Mouse (Mus musculus) intestine, embryonic 15.5 days (tissue): ENCODE measurements around the gene Mast2. TPM values are rescaled to one million over a fixed set of nuclear protein-coding genes. Genes with fewer than 3 reads are reported as not detected.

Source experiments
- ATAC-seq: fragments of 200-750 bp; cut with Nextera tagmentation; 2 replicates; pipeline ENCODE4 v1.8.0; 2017; ENCODE audit warnings: moderate TSS enrichment, moderate library complexity
- H3K27ac ChIP-seq: fragments of 300-500 bp; sonication (generic); 2 replicates; pipeline ENCODE4 v1.5.1; 2015; ENCODE audit warnings: mild to moderate bottlenecking, inconsistent platforms
- H3K27me3 ChIP-seq: fragments of 300-500 bp; sonication (generic); replicated peaks from 2 replicates; pipeline ENCODE4 v1.6.1; 2015; ENCODE audit warnings: inconsistent platforms
- H3K36me3 ChIP-seq: fragments of 300-500 bp; sonication (generic); 2 replicates; pipeline ENCODE4 v1.6.1; 2015; ENCODE audit warnings: inconsistent platforms
- H3K4me1 ChIP-seq: fragments of 300-500 bp; sonication (generic); replicated peaks from 2 replicates; pipeline ENCODE4 v1.6.1; 2015; ENCODE audit warnings: inconsistent platforms
- H3K4me2 ChIP-seq: fragments of 300-500 bp; sonication (generic); replicated peaks from 2 replicates; pipeline ENCODE4 v1.6.1; 2015; ENCODE audit warnings: mild to moderate bottlenecking, inconsistent platforms
- H3K4me3 ChIP-seq: fragments of 300-500 bp; sonication (generic); replicated peaks from 2 replicates; pipeline ENCODE4 v1.5.1; 2015; ENCODE audit warnings: inconsistent platforms
- H3K9ac ChIP-seq: fragments of 300-500 bp; sonication (generic); 2 replicates; pipeline ENCODE4 v1.6.1; 2015; ENCODE audit warnings: inconsistent platforms
- H3K9me3 ChIP-seq: fragments of 300-500 bp; sonication (generic); 2 replicates; pipeline ENCODE4 v1.6.1; 2016; ENCODE audit warnings: inconsistent platforms
- WGBS: fragments of 180-500 bp; shearing (Covaris S2); methylation state at CpG from one replicate; pipeline ENCODE4 v1.1.7; 2015; 5-methylcytosine and 5-hydroxymethylcytosine counted together
- polyA plus RNA-seq: library from polyadenylated mRNA; unstranded; fragments of >200 nt; fragmentation: Nextera tagmentation; extraction: Ambion mirVana; gene quantifications from 2 replicates; pipeline ENCODE4 v1.2.1, GENCODE M21; 2015

Gene Mast2
- polyA plus RNA-seq, 1 experiment from 2014 or later, result 13.5 TPM

GRCm38 (mm10) chr4:116405276-116405954 lies 58.6 kb downstream of the Mast2 start:
- no peak for ATAC-seq
- H3K4me1 ChIP-seq, result no peaks in the 10 kb centered on the region
- no peak overlapping the region for H3K4me3 ChIP-seq
- no peak overlapping the region for H3K27ac ChIP-seq
- 45% methylated on average over 7 of the region's 7 CpGs for WGBS
- no peaks in the 10 kb centered on the region for H3K27me3 ChIP-seq
- H3K9me3 ChIP-seq, result no peaks in the 10 kb centered on the region
- no peaks in the 10 kb centered on the region for H3K36me3 ChIP-seq
- peak overlapping the region; percentile 34; the same call in 1 of the 2 replicates for H3K4me2 ChIP-seq
- H3K9ac ChIP-seq, result no peak overlapping the region

DNA sequence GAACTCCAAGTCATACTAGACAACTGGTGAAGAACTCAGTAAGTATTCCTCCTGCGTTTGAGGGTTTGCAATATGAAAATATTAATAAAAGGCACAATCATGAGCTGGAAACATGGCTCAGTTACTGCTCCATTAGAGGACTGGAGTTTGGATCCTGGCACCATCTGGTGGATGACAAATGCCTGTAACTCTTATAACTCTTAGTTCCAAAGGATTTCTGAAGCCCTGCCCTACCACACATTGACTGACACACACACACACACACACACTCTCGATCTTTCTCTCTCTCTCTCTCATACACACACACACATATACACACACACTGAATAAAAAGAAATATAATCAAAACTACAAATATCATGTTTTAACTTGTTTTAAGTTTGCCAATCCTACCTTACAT lies 60.1 kb downstream of the Mast2 start:
- ATAC-seq, result no peak
- 72% methylated on average over 2 of the region's 2 CpGs for WGBS

DNA sequence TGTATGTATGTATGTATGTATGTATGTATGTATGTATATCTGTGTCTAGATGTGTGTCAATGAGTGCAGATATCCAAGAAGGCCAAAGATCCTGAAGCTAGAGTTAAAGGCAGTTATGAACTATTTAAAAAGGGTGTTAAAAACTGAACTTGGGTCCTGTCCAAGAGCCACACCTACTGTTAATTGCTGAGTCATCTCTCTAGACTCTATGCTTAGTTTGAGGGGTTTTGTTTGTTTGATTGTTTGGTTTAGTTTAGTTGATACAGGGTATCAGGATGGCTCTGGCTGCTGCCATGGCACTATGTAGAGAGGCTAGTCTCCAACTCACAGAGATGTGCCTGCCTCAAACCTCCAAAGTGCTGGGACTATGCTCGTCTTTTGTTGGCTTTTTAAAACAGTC lies 61.3 kb downstream of the Mast2 start:
- no peak overlapping the region for H3K4me2 ChIP-seq
- WGBS, result 94% methylated on average over 1 of the region's 1 CpGs
- no peaks in the 10 kb centered on the region for H3K36me3 ChIP-seq
- H3K9me3 ChIP-seq, result no peaks in the 10 kb centered on the region
- H3K9ac ChIP-seq, result no peak overlapping the region
- H3K4me1 ChIP-seq, result no peaks in the 10 kb centered on the region
- H3K4me3 ChIP-seq, result no peak overlapping the region
- ATAC-seq, result no peak
- H3K27me3 ChIP-seq, result no peaks in the 10 kb centered on the region
- no peak overlapping the region for H3K27ac ChIP-seq

More for the DNA sequence above, 60.1 kb downstream of the Mast2 start:
- no peak overlapping the region for H3K4me2 ChIP-seq
- no peaks in the 10 kb centered on the region for H3K4me1 ChIP-seq
- no peak overlapping the region for H3K4me3 ChIP-seq
- H3K9ac ChIP-seq, result no peak overlapping the region
- H3K27me3 ChIP-seq, result no peaks in the 10 kb centered on the region
- no peak overlapping the region for H3K27ac ChIP-seq
- H3K36me3 ChIP-seq, result no peaks in the 10 kb centered on the region
- no peaks in the 10 kb centered on the region for H3K9me3 ChIP-seq

GRCm38 (mm10) chr4:116398051-116398450 lies 65.9 kb downstream of the Mast2 start:
- Histone ChIP-seq H3K9ac (no peak overlapping the region), H3K4me1 (no peaks in the 10 kb centered on the region), H3K9me3 (no peaks in the 10 kb centered on the region), H3K36me3 (no peaks in the 10 kb centered on the region), H3K27ac (no peak overlapping the region), H3K27me3 (no peaks in the 10 kb centered on the region), H3K4me3 (no peak overlapping the region), H3K4me2 (no peak overlapping the region)
- WGBS, result 33% methylated on average over 1 of the region's 1 CpGs
- no peak for ATAC-seq

DNA sequence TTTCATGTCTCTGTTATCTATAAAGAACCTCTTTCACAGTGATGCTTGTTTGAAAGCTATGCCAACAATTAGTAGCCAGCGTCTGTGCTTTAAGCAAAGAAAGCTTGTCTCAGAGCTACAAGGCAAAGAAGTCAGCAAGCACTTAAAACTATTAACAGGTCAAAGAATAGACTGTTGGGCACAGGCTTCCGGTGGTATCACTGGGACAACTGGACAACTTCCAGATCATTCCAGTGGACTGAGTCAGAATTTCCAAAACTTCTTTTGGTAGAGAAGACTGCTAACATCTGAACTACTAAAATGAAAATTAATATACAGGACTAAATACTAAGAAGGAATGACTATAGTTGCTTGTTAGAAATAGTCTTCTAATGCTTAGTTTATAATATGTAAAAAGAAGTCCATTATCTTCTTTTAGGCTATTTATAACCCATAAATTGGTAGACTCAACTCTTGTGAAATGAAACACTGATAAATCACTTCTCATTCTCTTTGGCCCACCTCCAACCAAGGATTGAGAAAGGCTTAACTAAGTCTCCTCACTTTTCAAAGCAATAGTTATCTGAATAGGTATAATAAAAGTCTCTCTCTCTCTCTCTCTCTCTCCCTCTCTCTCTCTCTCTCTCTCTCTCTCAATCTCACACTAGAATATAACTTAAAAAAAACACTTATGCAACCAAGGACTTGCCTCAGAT lies 85.9 kb downstream of the Mast2 start:
- ATAC-seq, result peak; percentile 25; the same call in 1 of the 2 replicates
- Histone ChIP-seq H3K27ac (no peak overlapping the region), H3K4me1 (no peaks in the 10 kb centered on the region), H3K9me3 (no peaks in the 10 kb centered on the region), H3K36me3 (no peaks in the 10 kb centered on the region), H3K9ac (no peak overlapping the region), H3K4me2 (no peak overlapping the region), H3K4me3 (no peak overlapping the region), H3K27me3 (no peaks in the 10 kb centered on the region)
- WGBS, result 50% methylated on average over 2 of the region's 2 CpGs

GRCm38 (mm10) chr4:116371676-116372075 lies 92.3 kb downstream of the Mast2 start:
- no peak overlapping the region for H3K9ac ChIP-seq
- no peaks in the 10 kb centered on the region for H3K27me3 ChIP-seq
- H3K27ac ChIP-seq, result no peak overlapping the region
- no peak overlapping the region for H3K4me3 ChIP-seq
- no peak for ATAC-seq
- H3K4me1 ChIP-seq, result no peaks in the 10 kb centered on the region
- no peaks in the 10 kb centered on the region for H3K36me3 ChIP-seq
- 61% methylated on average over 1 of the region's 1 CpGs for WGBS
- no peaks in the 10 kb centered on the region for H3K9me3 ChIP-seq
- H3K4me2 ChIP-seq, result no peak overlapping the region

- no peak overlapping the region for H3K9ac ChIP-seq
- ATAC-seq, result no peak
- no peaks in the 10 kb centered on the region for H3K4me1 ChIP-seq
- no peaks in the 10 kb centered on the region for H3K27me3 ChIP-seq
- H3K4me3 ChIP-seq, result no peak overlapping the region
- H3K9me3 ChIP-seq, result no peaks in the 10 kb centered on the region
- H3K4me2 ChIP-seq, result no peak overlapping the region
- 100% methylated on average over 1 of the region's 1 CpGs for WGBS
- H3K27ac ChIP-seq, result no peak overlapping the region
- no peaks in the 10 kb centered on the region for H3K36me3 ChIP-seq
Observed at GRCm38 (mm10) chr4:116358099-116358498, 105.9 kb downstream of the Mast2 start.

GRCm38 (mm10) chr4:116352919-116353318 lies 111.1 kb downstream of the Mast2 start:
- H3K36me3 ChIP-seq, result no peaks in the 10 kb centered on the region
- ATAC-seq, result no peak
- 93% methylated on average over 3 of the region's 3 CpGs for WGBS

DNA sequence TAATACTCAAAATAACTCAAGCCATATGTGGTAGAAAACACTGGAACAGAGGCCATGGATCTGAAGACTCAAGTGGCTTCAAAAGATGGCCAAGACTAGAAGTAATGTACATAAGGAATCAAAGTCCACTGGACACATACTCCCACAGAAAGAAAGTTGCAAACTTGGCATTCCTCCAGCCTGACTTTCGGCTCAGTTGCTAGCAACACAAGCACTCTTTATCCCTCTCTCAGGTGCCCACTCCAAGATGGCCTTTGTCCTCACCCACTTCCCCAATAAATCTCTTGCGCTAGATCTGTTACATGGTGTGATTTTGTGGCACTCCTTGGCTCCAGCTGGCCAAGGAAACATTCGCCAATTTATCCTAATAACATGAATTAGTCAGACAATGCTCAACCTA lies 111.5 kb downstream of the Mast2 start:
- 0 out of 2 replicates have a peak, but pooled peaks cover 4% of the 10 kb centered on the region for H3K4me1 ChIP-seq

More at GRCm38 (mm10) chr4:116352919-116353318, 111.1 kb downstream of the Mast2 start:
- no peaks in the 10 kb centered on the region for H3K9me3 ChIP-seq
- H3K4me2 ChIP-seq, result no peak overlapping the region
- 0 out of 2 replicates have a peak, but pooled peaks cover 4% of the 10 kb centered on the region for H3K4me1 ChIP-seq
- no peak overlapping the region for H3K4me3 ChIP-seq
- no peaks in the 10 kb centered on the region for H3K27me3 ChIP-seq
- no peak overlapping the region for H3K27ac ChIP-seq
- no peak overlapping the region for H3K9ac ChIP-seq

GRCm38 (mm10) chr4:116342119-116342518 lies 121.9 kb downstream of the Mast2 start:
- no peak overlapping the region for H3K27ac ChIP-seq
- no peak for ATAC-seq

More for the DNA sequence above, 111.5 kb downstream of the Mast2 start:
- H3K27ac ChIP-seq, result no peak overlapping the region
- no peak overlapping the region for H3K4me3 ChIP-seq
- no peak overlapping the region for H3K4me2 ChIP-seq
- no peaks in the 10 kb centered on the region for H3K36me3 ChIP-seq
- no peaks in the 10 kb centered on the region for H3K9me3 ChIP-seq
- no peak overlapping the region for H3K9ac ChIP-seq
- 74% methylated on average over 3 of the region's 3 CpGs for WGBS
- peak; percentile 65 for ATAC-seq
- H3K27me3 ChIP-seq, result no peaks in the 10 kb centered on the region

DNA sequence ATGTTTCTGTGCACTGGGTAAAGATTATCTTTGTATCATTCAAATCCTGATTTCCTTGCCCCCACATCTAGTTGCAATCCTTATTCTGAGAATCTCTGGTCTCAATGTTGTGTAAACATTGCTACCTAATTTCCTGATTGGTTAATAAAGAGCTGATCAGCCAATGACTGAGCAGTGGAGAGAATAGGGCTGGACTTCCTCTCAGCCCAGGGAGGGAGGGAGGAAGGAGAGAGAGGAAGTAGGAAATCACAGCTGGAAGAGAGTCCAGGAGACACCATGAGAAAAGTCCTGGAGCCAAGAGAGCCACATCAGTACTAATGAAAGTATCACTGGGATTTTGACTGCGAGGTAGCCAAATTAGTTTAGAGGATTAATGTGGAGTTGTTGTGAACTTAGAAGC lies 127.7 kb downstream of the Mast2 start:
- Histone ChIP-seq H3K27ac (no peak overlapping the region), H3K36me3 (no peaks in the 10 kb centered on the region), H3K9me3 (no peaks in the 10 kb centered on the region), H3K9ac (no peak overlapping the region), H3K27me3 (no peaks in the 10 kb centered on the region), H3K4me1 (no peaks in the 10 kb centered on the region), H3K4me3 (no peak overlapping the region), H3K4me2 (no peak overlapping the region)
- ATAC-seq, result no peak
- 85% methylated on average over 1 of the region's 1 CpGs for WGBS

More at GRCm38 (mm10) chr4:116342119-116342518, 121.9 kb downstream of the Mast2 start:
- Histone ChIP-seq H3K9me3 (no peaks in the 10 kb centered on the region), H3K36me3 (no peaks in the 10 kb centered on the region), H3K4me2 (no peak overlapping the region), H3K4me1 (no peaks in the 10 kb centered on the region), H3K9ac (no peak overlapping the region), H3K4me3 (no peak overlapping the region), H3K27me3 (no peaks in the 10 kb centered on the region)

DNA sequence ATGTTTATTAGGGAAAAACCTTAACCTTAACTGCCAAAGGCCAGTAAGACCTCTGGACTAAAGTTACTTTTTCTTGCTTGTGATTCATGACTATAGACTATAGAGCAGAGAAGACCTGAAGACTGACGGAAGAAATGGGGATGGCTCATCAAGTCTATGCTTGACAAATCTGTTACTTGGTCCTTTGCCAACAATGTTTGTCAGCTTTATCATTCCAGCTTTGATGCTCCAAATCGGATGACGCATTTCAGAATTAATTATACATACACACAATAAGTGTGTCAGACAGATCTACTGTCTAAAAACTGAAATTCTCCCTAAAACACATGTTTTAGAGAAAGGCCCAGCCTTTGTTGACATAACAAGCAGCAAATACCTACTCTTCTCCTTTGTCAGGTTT lies 134.7 kb downstream of the Mast2 start:
- no peak overlapping the region for H3K27ac ChIP-seq
- no peak for ATAC-seq
- no peaks in the 10 kb centered on the region for H3K27me3 ChIP-seq
- no peak overlapping the region for H3K4me2 ChIP-seq
- H3K36me3 ChIP-seq, result no peaks in the 10 kb centered on the region
- H3K4me3 ChIP-seq, result no peak overlapping the region
- no peak overlapping the region for H3K9ac ChIP-seq
- H3K9me3 ChIP-seq, result no peaks in the 10 kb centered on the region
- 94% methylated on average over 3 of the region's 3 CpGs for WGBS
- H3K4me1 ChIP-seq, result no peaks in the 10 kb centered on the region

GRCm38 (mm10) chr4:116322127-116322526 lies 141.9 kb downstream of the Mast2 start:
- H3K4me3 ChIP-seq, result no peak overlapping the region
- H3K9ac ChIP-seq, result no peak overlapping the region
- no peaks in the 10 kb centered on the region for H3K4me1 ChIP-seq
- H3K27me3 ChIP-seq, result no peaks in the 10 kb centered on the region
- no peak for ATAC-seq
- H3K36me3 ChIP-seq, result peaks cover 26% of the 10 kb centered on the region
- H3K9me3 ChIP-seq, result no peaks in the 10 kb centered on the region
- 86% methylated on average over 6 of the region's 6 CpGs for WGBS
- no peak overlapping the region for H3K4me2 ChIP-seq
- H3K27ac ChIP-seq, result no peak overlapping the region
